Mouse (Mus musculus) adrenal gland, postnatal 25 days (tissue): ENCODE data around the gene Tbc1d8. TPM values are rescaled to one million over a fixed set of nuclear protein-coding genes. Genes with fewer than 3 reads are reported as not detected.

Experiments
- DNase-seq: peaks from one replicate; pipeline ENCODE4 v3.0.0; 2021; ENCODE audit warnings: mixed read lengths
- long read RNA-seq: library from polyadenylated mRNA; stranded (forward); transcript quantifications from one replicate; pipeline ENCODE4 v2.0.0, GENCODE M21; 2021
- total RNA-seq: library from RNA; stranded (reverse); gene quantifications from 2 replicates; pipeline ENCODE4 v1.2.3, GENCODE M21; 2021

Tbc1d8 gene
- total RNA-seq = 16.7 and 18.7 TPM in 2 replicates
- long read RNA-seq, full-length matches to known transcripts = 2 of 11 reads
- long read RNA-seq, partial matches to known transcripts = 3 of 11 reads
- long read RNA-seq, other reads (novel, unspliced or antisense) = 6 of 11 reads

- peak; percentile 94 for DNase-seq
Measured at GRCm38 (mm10) chr1:39478057-39478895, at the start of gene Tbc1d8. Gene Tbc1d8, minus strand, starts transcription at chr1:39478755.

GRCm38 (mm10) chr1:39528319-39528718, 49.8 kb upstream of the Tbc1d8 start:
- DNase-seq = no peak

GRCm38 (mm10) chr1:39527432-39527831, 48.9 kb upstream of the Tbc1d8 start:
- peak; percentile 84 for DNase-seq

- DNase-seq = no peak
Measured at GRCm38 (mm10) chr1:39526371-39527167, 48.0 kb upstream of the Tbc1d8 start.

GRCm38 (mm10) chr1:39525763-39526162, 47.2 kb upstream of the Tbc1d8 start:
- DNase-seq = no peak

- DNase-seq = no peak
Measured at GRCm38 (mm10) chr1:39522519-39522918, 44.0 kb upstream of the Tbc1d8 start.

GRCm38 (mm10) chr1:39521326-39521725, 42.8 kb upstream of the Tbc1d8 start:
- no peak for DNase-seq

- DNase-seq = no peak
Measured at GRCm38 (mm10) chr1:39515303-39515991, 36.9 kb upstream of the Tbc1d8 start.

- DNase-seq = no peak
Measured at GRCm38 (mm10) chr1:39512183-39512582, 33.6 kb upstream of the Tbc1d8 start.

GRCm38 (mm10) chr1:39511775-39512174, 33.2 kb upstream of the Tbc1d8 start:
- DNase-seq = no peak

GRCm38 (mm10) chr1:39505600-39505999, 27.0 kb upstream of the Tbc1d8 start:
- no peak for DNase-seq

- no peak for DNase-seq
Measured at GRCm38 (mm10) chr1:39504261-39504660, 25.7 kb upstream of the Tbc1d8 start.

- peak; percentile 45 for DNase-seq
Measured at GRCm38 (mm10) chr1:39502817-39503633, 24.5 kb upstream of the Tbc1d8 start.

- no peak for DNase-seq
Measured at GRCm38 (mm10) chr1:39499485-39499941, 21.0 kb upstream of the Tbc1d8 start.

- DNase-seq = no peak
Measured at GRCm38 (mm10) chr1:39497748-39498147, 19.2 kb upstream of the Tbc1d8 start.

- no peak for DNase-seq
Measured at GRCm38 (mm10) chr1:39496995-39497394, 18.4 kb upstream of the Tbc1d8 start.

GRCm38 (mm10) chr1:39493664-39494063, 15.1 kb upstream of the Tbc1d8 start:
- DNase-seq = no peak

- DNase-seq = no peak
Measured at GRCm38 (mm10) chr1:39493165-39493564, 14.6 kb upstream of the Tbc1d8 start.

- DNase-seq = no peak
Measured at GRCm38 (mm10) chr1:39487370-39487769, 8.8 kb upstream of the Tbc1d8 start.

GRCm38 (mm10) chr1:39482115-39482815, 3.7 kb upstream of the Tbc1d8 start:
- DNase-seq = no peak

- no peak for DNase-seq
Measured at GRCm38 (mm10) chr1:39479254-39479653, 699 bp upstream of the Tbc1d8 start.
